Mouse (Mus musculus) small intestine, adult 2 months (tissue): ENCODE measurements around the gene Sigirr. TPM values are rescaled to one million over a fixed set of nuclear protein-coding genes. Genes with fewer than 3 reads are reported as not detected.

ENCODE experiments used
- H3K27ac ChIP-seq: fragments of 200-500 bp; 2 replicates; pipeline ENCODE4 v1.5.1; 2012; ENCODE audit warnings: low read depth, low read length, control low read depth, inconsistent platforms; ENCODE audit not compliant: insufficient read depth
- H3K27me3 ChIP-seq: fragments of 200-500 bp; 2 replicates; pipeline ENCODE4 v1.6.1; 2012; ENCODE audit warnings: mild to moderate bottlenecking, moderate library complexity, low read length, inconsistent platforms; ENCODE audit not compliant: control insufficient read depth, insufficient read depth
- H3K36me3 ChIP-seq: fragments of 200-500 bp; 2 replicates; pipeline ENCODE4 v1.6.1; 2012; ENCODE audit warnings: mild to moderate bottlenecking, low read length, control low read depth, inconsistent platforms; ENCODE audit not compliant: control insufficient read depth, insufficient read depth
- H3K4me1 ChIP-seq: fragments of 200-500 bp; 2 replicates; pipeline ENCODE4 v1.6.1; 2012; ENCODE audit warnings: low read length, inconsistent platforms, mixed read lengths; ENCODE audit not compliant: control insufficient read depth, insufficient read depth, insufficient read length
- H3K4me3 ChIP-seq: fragments of 200-500 bp; 2 replicates; pipeline ENCODE4 v1.5.1; 2012; ENCODE audit warnings: low read depth, mild to moderate bottlenecking, control low read depth, inconsistent platforms, low read length, moderate library complexity
- CTCF ChIP-seq: fragments of 200-500 bp; IDR thresholded peaks from 2 replicates; pipeline ENCODE4 v1.5.1; 2012; ENCODE audit warnings: low read depth, mild to moderate bottlenecking, control low read depth, inconsistent platforms, low read length, moderate library complexity, mixed read lengths; ENCODE audit not compliant: insufficient replicate concordance, insufficient read length; ENCODE audit errors: extremely low read depth
- POLR2A ChIP-seq: fragments of 200-500 bp; IDR thresholded peaks from 2 replicates; pipeline ENCODE4 v1.6.1; 2012; ENCODE audit warnings: low read depth, mild to moderate bottlenecking, control low read depth, inconsistent platforms, low read length, moderate library complexity
- WGBS: fragments of 180-500 bp; shearing (Covaris S2); methylation state at CpG from one replicate; pipeline ENCODE4 v1.1.7; 2018; 5-methylcytosine and 5-hydroxymethylcytosine counted together
- polyA plus RNA-seq: library from polyadenylated mRNA; depleted of rRNA; stranded (reverse); fragments of >200 nt; gene quantifications from 2 replicates; pipeline ENCODE4 v1.2.3, GENCODE M21; 2012; rRNA removed

Sigirr gene
- polyA plus RNA-seq, 1 experiment: 38.3 TPM

DNA sequence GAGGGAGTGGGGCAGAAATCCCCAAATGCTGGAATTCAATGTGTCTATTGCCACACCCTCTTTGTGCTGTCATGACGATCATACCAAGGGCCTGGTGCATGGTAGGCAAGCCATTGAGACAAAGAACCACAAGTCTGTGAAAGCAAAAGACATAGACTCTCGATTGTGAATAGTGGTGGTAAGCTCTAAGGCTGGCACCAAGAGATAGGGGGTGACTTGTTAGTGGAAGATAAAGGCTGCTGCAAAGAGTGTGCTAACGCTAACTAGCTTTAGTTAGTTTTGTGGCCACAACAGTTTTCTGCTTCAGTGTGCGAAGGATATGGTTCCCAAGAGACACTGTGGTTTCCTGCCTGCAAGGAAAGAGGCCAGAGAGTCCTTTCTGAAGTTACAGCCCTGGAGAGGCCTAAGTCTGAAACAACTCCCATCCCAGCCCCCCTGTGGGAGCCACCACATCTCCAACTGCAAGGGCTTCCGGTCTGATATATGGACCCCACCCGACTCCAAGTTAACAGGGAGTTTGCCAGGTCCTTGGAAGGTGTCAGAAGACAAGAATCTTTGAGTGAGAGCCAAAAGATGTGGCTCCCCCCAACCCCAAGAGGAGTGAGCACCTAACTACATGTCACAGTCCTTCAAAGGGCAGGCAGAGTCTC is 53.3 kb downstream of the Sigirr start:
- H3K4me3 ChIP-seq: no peak overlapping the region
- TF ChIP-seq CTCF (no peak), POLR2A (no peak)
- peaks cover 14% of the 10 kb centered on the region for H3K4me1 ChIP-seq
- WGBS: 33% methylated on average over 6 of the region's 6 CpGs
- no peaks in the 10 kb centered on the region for H3K27me3 ChIP-seq
- H3K36me3 ChIP-seq: no peaks in the 10 kb centered on the region
- H3K27ac ChIP-seq: peak overlapping the region; percentile 92

DNA sequence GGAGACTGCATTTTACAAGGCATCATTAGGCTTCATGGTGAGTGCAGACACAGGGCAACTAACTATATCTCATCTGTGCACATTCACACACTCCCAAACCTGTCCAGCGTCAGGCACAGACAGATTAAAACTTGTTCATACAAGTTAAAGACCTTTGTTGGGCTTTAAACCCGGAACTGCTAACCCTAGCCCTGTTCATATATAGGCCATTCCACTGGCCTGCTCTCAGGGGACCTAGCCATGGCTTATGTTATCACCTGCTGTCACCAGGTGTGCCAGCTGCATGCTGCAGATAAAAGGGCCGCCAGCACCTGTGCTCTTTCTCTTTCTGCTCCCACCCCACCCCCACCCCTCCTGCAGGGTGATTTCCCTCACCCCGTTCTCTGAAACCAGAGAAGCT is 57.8 kb downstream of the Sigirr start:
- Histone ChIP-seq H3K27ac (peak overlapping the region; percentile 19), H3K27me3 (no peaks in the 10 kb centered on the region), H3K4me1 (peaks cover 14% of the 10 kb centered on the region), H3K36me3 (no peaks in the 10 kb centered on the region), H3K4me3 (no peak overlapping the region)
- no peak for TF ChIP-seq POLR2A
- no peak for TF ChIP-seq CTCF
- WGBS: 29% methylated on average over 4 of the region's 4 CpGs

DNA sequence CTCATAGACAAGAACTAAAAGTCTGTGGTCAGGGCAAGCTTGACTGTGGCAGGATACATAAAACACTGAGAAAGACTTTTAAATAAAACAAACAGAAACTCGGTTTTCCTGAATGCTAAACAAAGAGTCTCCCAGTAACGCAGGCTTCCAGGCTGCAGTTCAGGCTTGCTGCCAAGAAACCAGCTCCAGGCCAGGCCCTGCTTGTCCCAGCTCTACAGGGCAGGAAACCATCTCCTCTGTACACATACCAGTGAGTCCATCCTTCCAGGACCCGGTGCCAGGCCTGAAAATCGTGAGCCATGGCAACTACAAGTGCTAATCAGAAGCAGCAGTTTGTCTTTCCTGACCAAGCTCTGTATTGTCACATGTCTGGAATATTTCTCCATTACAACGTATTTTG is 58.7 kb downstream of the Sigirr start:
- H3K27me3 ChIP-seq: no peaks in the 10 kb centered on the region
- H3K4me1 ChIP-seq: peaks cover 7% of the 10 kb centered on the region; the same call in 1 of the 2 replicates
- 7% methylated on average over 5 of the region's 5 CpGs for WGBS
- no peaks in the 10 kb centered on the region for H3K36me3 ChIP-seq
- H3K4me3 ChIP-seq: no peak overlapping the region
- peak overlapping the region; percentile 48 for H3K27ac ChIP-seq
- TF ChIP-seq CTCF: no peak
- no peak for TF ChIP-seq POLR2A

Other genes starting within 250 kb of the Sigirr start
- gene Gm45785, start 244.2 kb downstream of the Sigirr start, polyA plus RNA-seq: not detected in 2 replicates
- 47.5 and 95.5 TPM in 2 replicates for gene Ric8a, start 243.6 kb downstream of the Sigirr start, polyA plus RNA-seq
- gene Bet1l, start 243.0 kb downstream of the Sigirr start, polyA plus RNA-seq: 10.4 and 17.1 TPM in 2 replicates
- gene Psmd13, start 218.6 kb downstream of the Sigirr start, polyA plus RNA-seq: 33.5 and 55.7 TPM in 2 replicates
- gene Sirt3, start 218.3 kb downstream of the Sigirr start, polyA plus RNA-seq: 13.6 and 20.4 TPM in 2 replicates
- 1.1 and 1.2 TPM in 2 replicates for gene Cox8b, start 200.1 kb downstream of the Sigirr start, polyA plus RNA-seq
- gene Nlrp6, start 179.7 kb downstream of the Sigirr start, polyA plus RNA-seq: 45.0 and 110 TPM in 2 replicates
- 10.8 and 15.1 TPM in 2 replicates for gene Pgghg, start 159.2 kb downstream of the Sigirr start, polyA plus RNA-seq
- 0.56 and 0.87 TPM in 2 replicates for gene Ifitm5, start 150.3 kb downstream of the Sigirr start, polyA plus RNA-seq
- 1.1 TPM in 1 of 2 replicates, not detected in the other for gene Gm45717, start 144.6 kb downstream of the Sigirr start, polyA plus RNA-seq
- 263 and 363 TPM in 2 replicates for gene Ifitm2, start 144.6 kb downstream of the Sigirr start, polyA plus RNA-seq
- 107 and 120 TPM in 2 replicates for gene Ifitm1, start 133.4 kb downstream of the Sigirr start, polyA plus RNA-seq
- 101 and 147 TPM in 2 replicates for gene Ifitm3, start 89.8 kb downstream of the Sigirr start, polyA plus RNA-seq
- 2.5 and 3.1 TPM in 2 replicates for gene Ifitm6, start 82.6 kb downstream of the Sigirr start, polyA plus RNA-seq
- gene Gm17387, start 71.4 kb downstream of the Sigirr start, polyA plus RNA-seq: not detected in 2 replicates
- 5.4 and 15.8 TPM in 2 replicates for gene B4galnt4, start 39.5 kb downstream of the Sigirr start, polyA plus RNA-seq
- gene Pkp3, start 22.4 kb downstream of the Sigirr start, polyA plus RNA-seq: 87.5 and 236 TPM in 2 replicates
- 38.2 and 74.3 TPM in 2 replicates for gene Ano9, start 17.2 kb upstream of the Sigirr start, polyA plus RNA-seq
- 17.5 and 26.3 TPM in 2 replicates for gene Ptdss2, start 21.8 kb upstream of the Sigirr start, polyA plus RNA-seq
- gene Rnh1, start 72.3 kb upstream of the Sigirr start, polyA plus RNA-seq: 113 and 162 TPM in 2 replicates
- 49.1 and 67.1 TPM in 2 replicates for gene Hras, start 93.4 kb upstream of the Sigirr start, polyA plus RNA-seq
- 4.0 and 7.4 TPM in 2 replicates for gene Lrrc56, start 93.6 kb upstream of the Sigirr start, polyA plus RNA-seq
- 4.9 and 8.1 TPM in 2 replicates for gene Lmntd2, start 113.5 kb upstream of the Sigirr start, polyA plus RNA-seq
- 115 and 258 TPM in 2 replicates for gene Rassf7, start 115.3 kb upstream of the Sigirr start, polyA plus RNA-seq
- gene Phrf1, start 128.2 kb upstream of the Sigirr start, polyA plus RNA-seq: 21.3 and 34.2 TPM in 2 replicates
- gene Irf7, start 165.9 kb upstream of the Sigirr start, polyA plus RNA-seq: 91.6 and 484 TPM in 2 replicates
- 536 and 1,345 TPM in 2 replicates for gene Cdhr5, start 176.2 kb upstream of the Sigirr start, polyA plus RNA-seq
- 337 and 777 TPM in 2 replicates for gene Sct, start 178.6 kb upstream of the Sigirr start, polyA plus RNA-seq
- 0.04 and 0.30 TPM in 2 replicates for gene Drd4, start 191.4 kb upstream of the Sigirr start, polyA plus RNA-seq
- gene Deaf1, start 227.1 kb upstream of the Sigirr start, polyA plus RNA-seq: 14.7 and 26.0 TPM in 2 replicates
- 11.1 and 23.7 TPM in 2 replicates for gene Tmem80, start 227.2 kb upstream of the Sigirr start, polyA plus RNA-seq
- 279 and 528 TPM in 2 replicates for gene Eps8l2, start 238.3 kb upstream of the Sigirr start, polyA plus RNA-seq